Mouse (Mus musculus) heart, embryonic 15.5 days (tissue): ENCODE measurements at regions not wholly inside any gene's neighbourhood (a gene's known extent, or its start where the extent isn't known, plus 50 kb on each side); places are given as distances from the start of the nearest gene placed in this dataset.

ENCODE experiments used
- ATAC-seq: fragments of 200-750 bp; cut with Nextera tagmentation; replicated peaks from 2 replicates; pipeline ENCODE4 v1.8.0; 2017; ENCODE audit warnings: low read depth, moderate TSS enrichment; ENCODE audit not compliant: insufficient number of reproducible peaks, insufficient read depth, low FRiP score
- H3K27ac ChIP-seq: fragments of 300-500 bp; sonication (generic); 2 replicates; pipeline ENCODE4 v1.5.1; 2015; ENCODE audit warnings: mild to moderate bottlenecking, inconsistent platforms
- H3K27me3 ChIP-seq: fragments of 300-500 bp; sonication (generic); 2 replicates; pipeline ENCODE4 v1.6.1; 2015; ENCODE audit warnings: inconsistent platforms
- H3K36me3 ChIP-seq: fragments of 300-500 bp; sonication (generic); 2 replicates; pipeline ENCODE4 v1.6.1; 2015; ENCODE audit warnings: mild to moderate bottlenecking, inconsistent platforms
- H3K4me1 ChIP-seq: fragments of 300-500 bp; sonication (generic); replicated peaks from 2 replicates; pipeline ENCODE4 v1.6.1; 2015; ENCODE audit warnings: inconsistent platforms
- H3K4me2 ChIP-seq: fragments of 300-500 bp; sonication (generic); 2 replicates; pipeline ENCODE4 v1.6.1; 2015; ENCODE audit warnings: inconsistent platforms, mild to moderate bottlenecking, moderate library complexity
- H3K4me3 ChIP-seq: fragments of 300-500 bp; sonication (generic); 2 replicates; pipeline ENCODE4 v1.5.1; 2015; ENCODE audit warnings: mild to moderate bottlenecking, inconsistent platforms
- H3K9ac ChIP-seq: fragments of 300-500 bp; sonication (generic); 2 replicates; pipeline ENCODE4 v1.6.1; 2015; ENCODE audit warnings: mild to moderate bottlenecking, inconsistent platforms
- H3K9me3 ChIP-seq: fragments of 300-500 bp; sonication (generic); replicated peaks from 2 replicates; pipeline ENCODE4 v1.6.1; 2016; ENCODE audit warnings: inconsistent platforms
- WGBS: fragments of 180-500 bp; shearing (Covaris S2); methylation state at CpG from one replicate; pipeline ENCODE4 v1.1.7; 2015; ENCODE audit warnings: mixed read lengths; 5-methylcytosine and 5-hydroxymethylcytosine counted together

- no peaks in the 10 kb centered on the region for H3K36me3 ChIP-seq
- no peak overlapping the region for H3K4me2 ChIP-seq
- no peak overlapping the region for H3K27ac ChIP-seq
- H3K9me3 ChIP-seq, result no peaks in the 10 kb centered on the region
- WGBS, result 51% methylated on average over 3 of the region's 3 CpGs
- H3K4me1 ChIP-seq, result no peaks in the 10 kb centered on the region; the same call in 1 of the 2 replicates
- no peak for ATAC-seq
- H3K4me3 ChIP-seq, result no peak overlapping the region
- H3K9ac ChIP-seq, result no peak overlapping the region
- H3K27me3 ChIP-seq, result no peaks in the 10 kb centered on the region
Measured at GRCm38 (mm10) chrX:38710660-38711264, 61.7 kb upstream of the 6030498E09Rik start.

DNA sequence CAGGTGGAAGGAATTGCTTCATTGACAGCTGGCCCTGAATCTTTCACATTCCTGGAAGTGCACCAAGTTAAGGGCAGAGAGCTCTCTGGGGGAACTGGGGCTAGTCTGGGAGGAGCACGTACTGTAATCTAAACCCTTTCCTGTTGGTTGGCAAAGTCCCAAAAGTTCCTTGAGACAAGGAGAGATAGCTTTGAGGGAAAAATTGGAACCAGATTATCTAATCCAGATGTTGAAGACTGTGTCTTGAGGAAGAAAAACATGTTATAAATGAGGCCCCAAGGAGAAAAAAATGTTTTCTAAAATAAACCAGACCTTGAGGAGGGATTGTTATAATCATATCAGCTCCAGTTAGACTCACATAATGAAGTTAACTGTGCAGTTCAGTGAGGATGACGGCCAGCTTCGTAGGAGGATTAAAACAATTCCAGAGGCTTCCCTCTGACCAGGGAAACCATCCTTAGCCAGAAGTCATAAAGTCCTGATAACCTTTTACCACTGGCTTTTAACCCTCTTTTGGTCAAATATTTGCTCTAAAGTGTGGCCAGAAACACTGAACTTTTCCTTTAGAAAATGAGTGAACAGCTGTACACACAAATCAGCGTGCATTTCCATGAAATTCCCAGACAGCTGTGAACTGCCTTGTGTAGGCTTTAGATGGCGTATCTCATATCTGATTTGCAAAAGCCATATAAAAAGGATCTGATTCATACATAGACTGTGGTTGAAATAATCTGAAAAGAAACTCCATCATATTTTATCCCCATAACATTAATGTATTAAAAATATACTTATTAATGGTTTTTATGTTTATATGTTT lies 60.8 kb upstream of the 6030498E09Rik start:
- no peaks in the 10 kb centered on the region for H3K27me3 ChIP-seq
- ATAC-seq, result peak; percentile 66
- no peak overlapping the region for H3K9ac ChIP-seq
- H3K4me1 ChIP-seq, result no peaks in the 10 kb centered on the region; the same call in 1 of the 2 replicates
- no peak overlapping the region for H3K4me3 ChIP-seq
- H3K4me2 ChIP-seq, result no peak overlapping the region
- H3K36me3 ChIP-seq, result no peaks in the 10 kb centered on the region
- H3K9me3 ChIP-seq, result no peaks in the 10 kb centered on the region
- WGBS, result 42% methylated on average over 5 of the region's 5 CpGs
- no peak overlapping the region; the same call in 1 of the 2 replicates for H3K27ac ChIP-seq
